10 mouse cellular contexts compared by ENCODE assay signal in the genomic region with DNA sequence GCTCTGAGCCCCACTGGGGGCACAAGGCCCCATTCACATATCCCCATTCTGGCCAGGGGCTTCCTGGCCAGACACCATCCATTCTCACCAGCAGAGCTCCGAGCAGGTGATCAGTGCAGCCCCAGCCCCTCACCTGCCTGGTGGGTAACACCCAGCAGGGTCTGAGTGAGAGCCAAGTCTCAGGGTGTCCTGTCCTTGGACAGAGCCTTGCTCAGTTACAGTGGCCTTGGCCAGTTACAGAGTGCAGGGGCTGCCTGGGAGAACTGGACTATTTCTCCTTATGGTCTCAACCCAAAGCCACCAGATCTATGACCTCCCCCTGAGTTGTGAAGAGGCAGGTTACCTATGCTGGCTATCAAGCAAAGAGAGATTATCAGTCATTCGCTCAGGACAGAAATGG. TPM values are rescaled to one million over a fixed set of nuclear protein-coding genes. Genes with fewer than 3 reads are reported as not detected.
A peak's percentile ranks its signal among the peaks of the same experiment; 100 is the strongest.
DNase-seq lines count a peak whose midpoint lies in the region; ATAC-seq lines count a peak whose summit lies in the region.
"Had no signal": no experiment of that assay in that cellular context is flagged by ENCODE, and none has a peak within 500 bp of the region (broad histone marks: within the 10 kb centered on the region; RNA-seq: fewer than 3 reads in every experiment).

No protein-coding gene starts in this region.

- no peak overlapping the region for H3K27ac ChIP-seq in midbrain, embryonic 10.5 days (replicated peaks)
- H3K27ac ChIP-seq in midbrain, embryonic 11.5 days (ENCODE audit: low read depth, low read length), result no peak overlapping the region
- no peak overlapping the region for H3K27ac ChIP-seq in hindbrain, embryonic 15.5 days (replicated peaks)
- H3K27ac ChIP-seq in neural tube, embryonic 13.5 days (replicated peaks), result no peak overlapping the region
- H3K27ac ChIP-seq in midbrain, embryonic 15.5 days, result no peak overlapping the region

- 0 out of 2 replicates have a peak, but pooled peaks cover 5% of the 10 kb centered on the region for H3K27me3 ChIP-seq in midbrain, embryonic 10.5 days (ENCODE audit: low read depth, poor library complexity, severe bottlenecking)
- H3K27me3 ChIP-seq in midbrain, embryonic 11.5 days (ENCODE audit: control insufficient read depth, insufficient read depth, low read length), result no peaks in the 10 kb centered on the region
- H3K27me3 ChIP-seq in hindbrain, embryonic 15.5 days, result no peaks in the 10 kb centered on the region
- no peaks in the 10 kb centered on the region for H3K27me3 ChIP-seq in neural tube, embryonic 13.5 days
- no peaks in the 10 kb centered on the region for H3K27me3 ChIP-seq in midbrain, embryonic 15.5 days (replicated peaks)

- intact Hi-C loops in gastrocnemius, postnatal 14 days (cut with DNase I; ENCODE audit: low total_unique reads), result no loop called here

- 73% methylated on average over 2 of the region's 2 CpGs for WGBS in midbrain, embryonic 10.5 days
- 81% methylated on average over 2 of the region's 2 CpGs for WGBS in midbrain, embryonic 11.5 days
- WGBS in hindbrain, embryonic 15.5 days, result 91% methylated on average over 2 of the region's 2 CpGs
- 97% methylated on average over 2 of the region's 2 CpGs for WGBS in neural tube, embryonic 13.5 days
- WGBS in midbrain, embryonic 15.5 days, result 93% methylated on average over 2 of the region's 2 CpGs

- ATAC-seq in midbrain, embryonic 11.5 days (ENCODE audit: low FRiP score), result no peak
- ATAC-seq in hindbrain, embryonic 15.5 days (ENCODE audit: low FRiP score, low read depth), result no peak
- ATAC-seq in neural tube, embryonic 13.5 days (ENCODE audit: low read depth), result no peak
- ATAC-seq in midbrain, embryonic 15.5 days (replicated peaks), result no peak

- no peaks in the 10 kb centered on the region for H3K9me3 ChIP-seq in midbrain, embryonic 10.5 days (replicated peaks)
- no peaks in the 10 kb centered on the region for H3K9me3 ChIP-seq in midbrain, embryonic 11.5 days (ENCODE audit: control insufficient read depth, low read length)
- no peaks in the 10 kb centered on the region for H3K9me3 ChIP-seq in hindbrain, embryonic 15.5 days
- H3K9me3 ChIP-seq in neural tube, embryonic 13.5 days, result no peaks in the 10 kb centered on the region
- H3K9me3 ChIP-seq in midbrain, embryonic 15.5 days, result no peaks in the 10 kb centered on the region

- DNase-seq in gastrocnemius, postnatal 4 days (ENCODE audit: low spot score in 2 of 2), result peak; percentile 13 to 17
- DNase-seq in gastrocnemius, postnatal 14 days, result no peak
- peak; percentile 9 for DNase-seq in midbrain, embryonic 10.5 days (ENCODE audit: low spot score)
- no peak for DNase-seq in midbrain, embryonic 11.5 days (ENCODE audit: low spot score, missing footprints)
- DNase-seq in retina, postnatal 1 day, result no peak

- no peak overlapping the region for H3K4me3 ChIP-seq in midbrain, embryonic 10.5 days
- H3K4me3 ChIP-seq in midbrain, embryonic 11.5 days (ENCODE audit: low read depth, low read length), result no peak overlapping the region
- H3K4me3 ChIP-seq in hindbrain, embryonic 15.5 days, result peak overlapping the region; percentile 7
- H3K4me3 ChIP-seq in neural tube, embryonic 13.5 days, result peak overlapping the region; percentile 22; the same call in 1 of the 2 replicates
- H3K4me3 ChIP-seq in midbrain, embryonic 15.5 days, result no peak overlapping the region

- H3K4me2 ChIP-seq in midbrain, embryonic 11.5 days, result no peak overlapping the region
- no peak overlapping the region for H3K4me2 ChIP-seq in hindbrain, embryonic 15.5 days
- peak overlapping the region; percentile 30 for H3K4me2 ChIP-seq in neural tube, embryonic 13.5 days
- H3K4me2 ChIP-seq in midbrain, embryonic 15.5 days, result no peak overlapping the region

- H3K9ac ChIP-seq in midbrain, embryonic 11.5 days (ENCODE audit: low read length), result no peak overlapping the region
- H3K9ac ChIP-seq in hindbrain, embryonic 15.5 days, result no peak overlapping the region
- H3K9ac ChIP-seq in neural tube, embryonic 13.5 days, result no peak overlapping the region
- no peak overlapping the region for H3K9ac ChIP-seq in midbrain, embryonic 15.5 days

- no peaks in the 10 kb centered on the region for H3K36me3 ChIP-seq in midbrain, embryonic 10.5 days
- H3K36me3 ChIP-seq in midbrain, embryonic 11.5 days (ENCODE audit: control insufficient read depth, insufficient read depth, low read length), result no peaks in the 10 kb centered on the region
- H3K36me3 ChIP-seq in hindbrain, embryonic 15.5 days, result no peaks in the 10 kb centered on the region
- no peaks in the 10 kb centered on the region for H3K36me3 ChIP-seq in neural tube, embryonic 13.5 days
- no peaks in the 10 kb centered on the region for H3K36me3 ChIP-seq in midbrain, embryonic 15.5 days (replicated peaks)

- H3K4me1 ChIP-seq in midbrain, embryonic 10.5 days, result peaks cover 17% of the 10 kb centered on the region
- H3K4me1 ChIP-seq in midbrain, embryonic 11.5 days (ENCODE audit: control insufficient read depth, insufficient read depth, low read length), result no peaks in the 10 kb centered on the region
- H3K4me1 ChIP-seq in hindbrain, embryonic 15.5 days (replicated peaks), result 0 out of 2 replicates have a peak, but pooled peaks cover 2% of the 10 kb centered on the region
- H3K4me1 ChIP-seq in neural tube, embryonic 13.5 days (replicated peaks), result peaks cover 4% of the 10 kb centered on the region; the same call in 1 of the 2 replicates
- H3K4me1 ChIP-seq in midbrain, embryonic 15.5 days, result no peaks in the 10 kb centered on the region

RNA-seq across cellular contexts. Expression of a gene that starts 0.9 kb away (rescaled TPM):
- total RNA-seq in gastrocnemius, postnatal 4 days (2021), result 100 to 1,000 TPM; 628 to 701 TPM
- 100 to 1,000 TPM; 223 to 260 TPM for total RNA-seq in gastrocnemius, postnatal 14 days (2021)
- polyA plus RNA-seq in midbrain, embryonic 10.5 days (2016; fragmentation: Nextera tagmentation; extraction: Ambion mirVana), result 8.0 and 14.7 TPM in 2 replicates
- polyA plus RNA-seq in midbrain, embryonic 11.5 days (2014; fragmentation: Nextera tagmentation; extraction: Ambion mirVana), result 12.8 and 12.9 TPM in 2 replicates
- polyA plus RNA-seq in hindbrain, embryonic 15.5 days (2015; fragmentation: Nextera tagmentation; extraction: Ambion mirVana), result 23.5 and 29.4 TPM in 2 replicates
- polyA plus RNA-seq in neural tube, embryonic 13.5 days (2015; fragmentation: Nextera tagmentation; extraction: Ambion mirVana), result 28.1 and 36.0 TPM in 2 replicates
- 20.0 and 22.1 TPM in 2 replicates for polyA plus RNA-seq in midbrain, embryonic 15.5 days (2015; fragmentation: Nextera tagmentation; extraction: Ambion mirVana)
- total RNA-seq: hematopoietic stem cell, adult 5-6 weeks; megakaryocyte-erythroid progenitor cell, adult 5-6 weeks had no signal

Comparison
In these comparisons a context has a peak if more than half of its experiments do, and no peak if none do; other contexts are left out.
1. DNase-seq: peak in gastrocnemius, postnatal 4 days (2 of 2) and midbrain, embryonic 10.5 days (single experiment); none in gastrocnemius, postnatal 14 days (single experiment), midbrain, embryonic 11.5 days (single experiment) and retina, postnatal 1 day (single experiment).
2. H3K4me3 ChIP-seq: peak in hindbrain, embryonic 15.5 days (single experiment) and neural tube, embryonic 13.5 days (single experiment); none in midbrain, embryonic 10.5 days (single experiment), midbrain, embryonic 11.5 days (single experiment) and midbrain, embryonic 15.5 days (single experiment).